Mouse (Mus musculus): ENCODE data around the gene Hist1h3g.

DNA sequence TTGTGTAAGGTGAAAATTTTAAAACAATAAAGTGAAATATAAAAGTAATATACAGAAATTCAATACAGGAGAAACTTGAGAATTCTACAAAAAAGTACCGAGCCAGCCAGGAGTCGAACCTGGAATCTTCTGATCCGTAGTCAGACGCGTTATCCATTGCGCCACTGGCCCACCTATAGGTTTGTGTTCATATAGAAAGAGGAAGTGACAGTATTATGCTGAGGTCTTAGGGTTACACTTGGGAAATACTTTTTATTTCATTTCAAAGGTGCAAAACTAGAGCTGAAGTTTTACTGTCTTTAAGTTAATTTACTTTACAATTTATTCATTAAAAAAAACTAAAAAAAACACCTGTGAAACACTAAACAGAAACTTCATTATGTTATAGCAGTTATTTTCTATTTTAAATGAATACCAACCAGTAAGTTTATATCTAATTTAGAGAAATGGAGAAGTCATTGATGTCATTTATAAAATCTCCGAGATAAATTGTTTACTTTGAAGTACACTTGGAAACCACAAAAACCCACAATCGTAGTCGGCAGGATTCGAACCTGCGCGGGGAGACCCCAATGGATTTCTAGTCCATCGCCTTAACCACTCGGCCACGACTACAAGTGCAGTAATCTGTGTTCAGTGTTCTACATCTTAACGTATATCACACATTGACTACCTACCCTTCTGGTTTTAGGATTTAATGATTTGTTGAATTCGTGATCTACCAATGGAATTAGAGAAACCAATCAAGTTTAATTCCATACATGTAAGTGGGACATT is 34.6 kb upstream of the Hist1h3g start:
- TF ChIP-seq CTCF (conservative IDR thresholded peaks at IDR 0.05; ENCODE audit: low read length) (no peak), POU5F1 (IDR thresholded peaks at IDR 0.05; ENCODE audit: borderline replicate concordance, low read length) (no peak)

Data from E14TG2a.4 (cell line).